Mouse (Mus musculus): Measurements from ENCODE around the gene Tcf7. TPM values are rescaled to one million over a fixed set of nuclear protein-coding genes. Genes with fewer than 3 reads are reported as not detected.
A peak's percentile ranks its signal among the peaks of the same experiment; 100 is the strongest.

Tcf7 gene
- total RNA-seq, 2 experiments from 2014 or later, result 4.6 to 6.3 TPM

DNA sequence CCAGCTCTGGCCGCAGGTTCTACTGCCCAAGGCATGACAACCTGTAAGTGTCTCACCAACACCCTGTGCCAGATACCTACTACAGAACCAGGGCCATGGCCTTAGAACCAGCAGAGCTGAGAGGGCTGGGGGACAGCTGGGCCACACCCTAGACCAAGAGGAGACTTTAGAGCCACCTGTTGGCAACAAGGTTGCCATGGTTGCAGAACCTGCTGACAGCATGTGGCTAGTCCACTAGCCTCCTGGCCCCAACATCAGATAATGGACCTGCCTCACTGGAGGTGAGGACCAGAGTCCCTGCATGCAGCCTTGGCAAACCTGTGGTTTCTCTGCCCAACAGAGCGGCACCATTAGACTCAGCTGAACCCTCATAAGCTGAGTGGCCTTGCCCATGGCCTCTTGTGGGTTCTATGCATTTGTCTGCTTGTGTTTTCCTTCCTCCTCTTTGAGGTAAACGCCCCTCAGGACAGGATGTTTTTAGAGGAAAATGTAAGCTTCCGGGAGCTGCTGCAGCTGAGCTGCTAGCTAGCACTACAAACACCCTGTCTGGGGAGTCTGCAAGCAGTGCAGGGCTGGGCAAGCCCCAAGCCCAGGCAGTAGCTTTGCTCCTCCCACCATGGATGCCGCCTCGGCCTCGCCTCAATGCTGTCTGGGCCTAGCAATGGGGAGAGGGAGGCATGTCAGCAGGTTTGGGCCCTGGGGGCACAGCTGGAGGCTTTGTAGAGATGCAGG is 14.5 kb downstream of the Tcf7 start:
- no peak for DNase-seq (ENCODE audit: low spot score in 2 of 2)

GRCm38 (mm10) chr11:52267271-52267670 is 15.5 kb downstream of the Tcf7 start:
- no peak for DNase-seq (ENCODE audit: low spot score in 2 of 2)

- no peak for DNase-seq (ENCODE audit: low spot score in 2 of 2)
Observed at GRCm38 (mm10) chr11:52265616-52266307, 17.1 kb downstream of the Tcf7 start.

DNA sequence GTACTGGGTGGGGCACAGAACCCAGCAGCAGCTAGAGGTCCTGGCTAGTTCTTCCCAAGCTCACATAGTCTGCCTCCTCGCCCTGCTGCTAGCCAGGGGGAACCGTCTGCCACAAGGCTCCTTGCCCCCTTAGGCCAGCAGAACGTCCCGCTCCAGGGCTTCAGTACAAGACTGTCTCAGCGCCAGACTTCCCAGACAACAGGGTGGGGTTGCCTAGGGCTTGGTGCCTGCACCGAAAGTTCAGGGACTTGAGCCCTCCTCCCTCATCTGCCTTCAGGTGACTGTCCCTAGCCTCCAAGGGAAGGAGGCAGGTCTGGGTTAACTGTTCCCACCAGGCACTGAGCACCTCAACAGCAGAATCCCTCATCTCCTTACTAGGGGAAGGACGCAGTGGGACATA is 17.9 kb downstream of the Tcf7 start:
- DNase-seq (ENCODE audit: low spot score in 2 of 2), result no peak

- DNase-seq (ENCODE audit: low spot score in 2 of 2), result no peak
Observed at GRCm38 (mm10) chr11:52262338-52262737, 20.5 kb downstream of the Tcf7 start.

- no peak for DNase-seq (ENCODE audit: low spot score in 2 of 2)
Observed at GRCm38 (mm10) chr11:52261937-52262336, 20.9 kb downstream of the Tcf7 start.

GRCm38 (mm10) chr11:52260878-52261277 is 21.9 kb downstream of the Tcf7 start:
- DNase-seq (ENCODE audit: low spot score in 2 of 2), result no peak

GRCm38 (mm10) chr11:52258711-52259110 is 24.1 kb downstream of the Tcf7 start:
- no peak for DNase-seq (ENCODE audit: low spot score in 2 of 2)

GRCm38 (mm10) chr11:52257376-52257775 is 25.4 kb downstream of the Tcf7 start:
- no peak for DNase-seq (ENCODE audit: low spot score in 2 of 2)

DNA sequence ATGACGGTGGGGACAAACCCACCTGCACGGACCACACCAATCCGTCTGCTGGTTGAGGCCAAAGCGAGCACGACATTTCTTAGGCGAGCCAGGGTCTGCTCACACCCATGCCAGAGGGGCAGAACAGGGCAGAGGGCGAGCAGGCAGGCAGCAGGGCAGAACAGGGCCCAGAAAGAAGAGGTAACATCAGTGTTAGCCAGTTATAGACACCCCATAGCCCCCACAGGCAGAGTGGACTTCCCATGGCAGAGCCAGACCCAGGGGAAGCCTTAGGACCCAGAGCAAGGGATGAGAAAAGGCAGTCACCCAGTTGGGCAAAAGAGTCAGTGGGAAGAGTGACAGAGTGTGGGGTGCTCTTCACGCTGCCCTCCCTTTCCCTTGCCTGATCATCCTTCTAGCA is 27.7 kb downstream of the Tcf7 start:
- DNase-seq (ENCODE audit: low spot score in 2 of 2), result no peak

- peak; percentile 53 to 55 for DNase-seq (ENCODE audit: low spot score in 2 of 2)
Observed at GRCm38 (mm10) chr11:52253674-52254375, 29.0 kb downstream of the Tcf7 start.

- no peak for DNase-seq (ENCODE audit: low spot score in 2 of 2)
Observed at GRCm38 (mm10) chr11:52252692-52253091, 30.1 kb downstream of the Tcf7 start.

DNA sequence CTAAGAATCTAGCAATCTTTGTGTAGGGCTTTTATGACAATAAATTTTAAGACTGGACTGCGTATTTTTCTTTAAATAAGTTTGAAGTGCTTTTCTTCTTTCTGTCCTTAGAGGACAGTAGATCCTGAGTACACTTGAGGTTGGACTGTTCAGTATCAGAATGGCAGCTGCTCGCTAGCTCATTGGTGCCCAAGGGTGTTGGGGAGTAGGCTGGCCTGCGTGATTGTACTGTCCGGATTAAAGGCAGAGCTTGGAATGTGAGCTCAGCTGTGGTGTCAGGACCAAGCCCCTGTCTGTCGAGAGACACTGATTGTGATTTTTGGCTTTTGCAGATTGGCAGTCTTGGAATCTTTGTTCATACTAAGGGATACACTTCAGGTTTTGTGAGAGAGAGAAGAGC is 31.0 kb downstream of the Tcf7 start:
- no peak for DNase-seq (ENCODE audit: low spot score in 2 of 2)

DNA sequence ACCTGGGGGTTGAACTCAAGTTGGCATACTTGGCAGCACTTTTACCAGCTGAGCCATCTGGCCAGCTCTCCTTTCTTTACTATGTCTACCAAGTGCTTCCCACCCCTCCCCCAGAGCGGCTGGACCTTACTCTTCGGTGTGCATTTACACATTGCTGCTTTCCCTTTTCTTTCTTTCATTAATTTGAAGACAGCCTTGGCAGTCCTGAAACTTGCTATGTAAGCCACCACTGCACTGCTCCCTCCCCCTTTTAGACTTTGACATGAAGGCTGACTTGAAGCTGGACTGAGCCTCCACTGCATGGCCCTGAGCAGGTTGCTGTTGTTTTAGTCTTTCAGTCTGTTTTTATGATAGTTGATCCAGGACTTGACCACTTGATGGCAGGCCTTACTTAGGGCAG is 33.4 kb downstream of the Tcf7 start:
- DNase-seq (ENCODE audit: low spot score in 2 of 2), result no peak

DNA sequence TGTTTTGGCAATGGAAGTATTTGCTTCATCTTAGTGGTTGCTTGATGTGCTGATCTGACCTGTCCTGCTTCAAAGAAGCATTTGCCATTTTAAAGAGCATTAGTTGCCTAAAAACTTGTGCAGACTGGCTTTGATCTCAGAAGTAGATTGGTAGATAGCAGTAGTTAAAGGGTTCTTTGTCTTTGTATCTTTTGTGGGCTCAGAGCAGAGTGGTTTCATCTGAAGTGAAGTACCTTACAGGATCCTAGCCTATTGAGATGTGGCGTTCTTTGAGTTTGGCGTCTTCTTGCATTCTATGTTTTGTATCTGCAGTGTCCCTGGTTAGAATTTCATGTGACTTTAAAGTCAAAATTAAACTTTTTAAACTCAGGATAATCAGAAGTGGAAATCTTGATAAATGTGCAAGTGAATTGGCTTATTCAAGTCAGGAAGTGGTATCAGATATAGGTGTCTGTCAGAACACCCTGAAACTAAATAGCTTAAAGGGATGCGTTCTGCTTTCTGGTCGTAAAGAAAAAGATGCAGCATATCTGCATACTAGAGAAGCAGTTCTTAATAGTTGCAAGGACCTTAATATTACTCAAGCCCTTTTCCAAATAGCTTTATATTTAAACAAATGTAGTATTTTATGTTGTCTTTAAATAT is 41.8 kb downstream of the Tcf7 start:
- DNase-seq (ENCODE audit: low spot score in 2 of 2), result no peak

DNA sequence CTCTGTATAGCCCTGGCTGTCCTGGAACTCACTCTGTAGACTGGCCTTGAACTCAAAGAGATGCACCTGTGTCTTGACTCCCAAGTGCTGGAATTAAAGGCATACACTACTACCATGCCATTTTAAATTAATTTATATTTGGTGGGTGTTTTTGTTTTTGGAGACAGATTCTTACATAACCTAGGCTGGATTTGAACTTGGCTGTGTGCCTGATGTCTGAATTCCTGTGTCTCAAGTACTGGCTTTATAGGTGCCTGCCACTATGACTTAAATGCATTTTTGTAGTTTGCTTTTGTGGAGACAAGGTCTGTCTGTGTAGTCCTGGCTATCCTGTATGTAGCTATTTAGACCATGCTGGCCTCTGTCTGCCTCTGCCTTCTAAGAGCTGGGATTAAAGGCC is 48.3 kb downstream of the Tcf7 start:
- no peak for DNase-seq (ENCODE audit: low spot score in 2 of 2)

GRCm38 (mm10) chr11:52233906-52234305 is 48.9 kb downstream of the Tcf7 start:
- no peak for DNase-seq (ENCODE audit: low spot score in 2 of 2)

GRCm38 (mm10) chr11:52233043-52233653 is 49.7 kb downstream of the Tcf7 start:
- no peak for DNase-seq (ENCODE audit: low spot score in 2 of 2)

DNA sequence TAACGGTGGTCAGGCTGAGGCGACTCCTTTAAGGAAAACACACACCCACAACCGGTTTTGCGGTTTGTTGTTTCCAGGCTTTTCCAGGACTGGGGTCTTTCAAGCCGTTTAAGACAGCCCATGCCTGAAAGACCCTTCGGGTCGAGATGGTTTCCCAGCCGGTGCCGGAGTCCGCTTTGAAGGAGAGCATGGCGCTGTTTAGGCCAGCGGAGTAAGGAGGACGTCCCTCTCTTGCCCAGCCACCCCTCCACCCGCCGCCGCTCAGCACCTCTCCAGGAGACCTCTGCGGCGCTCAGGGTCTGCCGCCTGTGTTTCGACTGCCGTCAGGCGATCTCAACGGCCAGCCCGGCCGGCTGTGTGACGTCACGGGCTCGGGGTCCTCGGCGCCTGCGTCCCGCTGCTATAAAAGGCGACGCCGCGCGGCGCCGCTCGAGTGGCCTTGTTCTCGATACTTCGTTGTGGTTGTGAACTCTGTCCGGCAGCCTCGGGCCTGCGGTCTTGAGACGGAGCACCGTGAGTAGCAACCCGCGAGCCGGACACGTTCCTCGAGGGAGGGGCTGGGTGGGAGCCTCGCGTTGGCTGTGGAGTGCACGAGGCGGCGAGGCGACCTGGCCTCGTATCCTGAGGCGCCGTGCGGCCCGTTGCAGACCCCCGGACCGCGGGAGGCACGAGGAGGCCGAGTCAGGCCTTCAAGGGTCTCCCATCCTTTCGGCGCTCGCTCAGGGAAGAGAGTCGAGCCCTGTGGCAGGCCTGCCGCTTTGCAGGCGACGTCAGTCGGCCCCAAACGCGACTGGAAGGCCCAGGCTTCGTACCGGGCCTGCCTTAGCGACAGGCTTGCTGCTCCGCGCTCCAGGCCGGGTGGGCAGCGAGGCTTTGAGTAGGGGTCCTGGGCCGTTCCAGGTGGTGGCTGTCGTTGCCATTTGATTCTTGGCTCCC is 50.9 kb downstream of the Tcf7 start, which contains the start of gene Skp1a:
Skp1a (plus strand) TSS at position 390 of the 936 bp plus-strand sequence.
- DNase-seq (ENCODE audit: low spot score in 2 of 2), result peak; percentile 88 to 93

DNA sequence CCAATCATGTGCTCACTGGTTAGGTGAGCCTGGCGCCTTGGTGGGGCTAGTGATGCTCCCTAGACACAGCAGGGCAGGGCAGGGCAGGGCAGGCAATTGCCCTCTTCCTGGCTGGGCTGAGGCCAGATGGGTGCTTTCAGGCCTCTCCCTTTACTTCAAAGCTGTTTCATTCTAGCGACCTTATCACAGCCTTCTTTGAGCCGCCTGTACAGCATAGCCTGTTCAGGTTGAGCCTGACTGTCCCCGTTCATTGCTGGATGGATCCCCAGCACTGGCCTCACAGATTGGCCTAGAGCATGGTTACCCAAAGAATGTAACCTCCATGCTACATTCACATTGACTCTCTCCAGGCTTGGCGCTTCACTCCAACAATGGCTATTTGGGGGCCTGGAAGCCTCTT is 52.1 kb downstream of the Tcf7 start:
- no peak for DNase-seq (ENCODE audit: low spot score in 2 of 2)

All from left cerebral cortex, adult 18-20 months (tissue).